Mouse (Mus musculus) kidney, postnatal 0 days (tissue): ENCODE measurements at regions not wholly inside any gene's neighbourhood (a gene's known extent, or its start where the extent isn't known, plus 50 kb on each side); places are given as distances from the start of the nearest gene placed in this dataset.

Experiments
- ATAC-seq: fragments of 200-750 bp; cut with Nextera tagmentation; replicated peaks from 2 replicates; pipeline ENCODE4 v1.8.0; 2017; ENCODE audit warnings: low read depth, moderate number of reproducible peaks, moderate TSS enrichment, moderate library complexity; ENCODE audit not compliant: low FRiP score
- DNase-seq: peaks from one replicate; pipeline ENCODE4 v3.0.0-alpha.2; 2016; ENCODE audit warnings: low spot score
- H3K27ac ChIP-seq: fragments of 300-500 bp; sonication (generic); 2 replicates; pipeline ENCODE4 v1.5.1; 2014; ENCODE audit warnings: mild to moderate bottlenecking
- H3K27me3 ChIP-seq: fragments of 300-500 bp; sonication (generic); 2 replicates; pipeline ENCODE4 v1.6.1; 2014; ENCODE audit warnings: low read length, mixed read lengths; ENCODE audit not compliant: insufficient read depth
- H3K36me3 ChIP-seq: fragments of 300-500 bp; sonication (generic); 2 replicates; pipeline ENCODE4 v1.6.1; 2014; ENCODE audit warnings: low read length, mixed read lengths; ENCODE audit not compliant: insufficient read depth
- H3K4me1 ChIP-seq: fragments of 300-500 bp; sonication (generic); replicated peaks from 2 replicates; pipeline ENCODE4 v1.6.1; 2014; ENCODE audit warnings: antibody characterized with exemption, low read length, mixed read lengths; ENCODE audit not compliant: insufficient read depth
- H3K4me2 ChIP-seq: fragments of 300-500 bp; sonication (generic); 2 replicates; pipeline ENCODE4 v1.6.1; 2014; ENCODE audit warnings: mild to moderate bottlenecking, low read length, moderate library complexity, mixed read lengths
- H3K4me3 ChIP-seq: fragments of 300-500 bp; sonication (generic); replicated peaks from 2 replicates; pipeline ENCODE4 v1.5.1; 2014; ENCODE audit warnings: low read depth, low read length
- H3K9ac ChIP-seq: fragments of 300-500 bp; sonication (generic); 2 replicates; pipeline ENCODE4 v1.6.1; 2014; ENCODE audit warnings: low read depth, low read length
- H3K9me3 ChIP-seq: fragments of 300-500 bp; sonication (generic); replicated peaks from 2 replicates; pipeline ENCODE4 v1.6.1; 2016; ENCODE audit warnings: low read length, inconsistent platforms, mixed read lengths
- CTCF ChIP-seq: IDR thresholded peaks from 2 replicates; pipeline ENCODE4 v1.5.1; 2016; ENCODE audit warnings: antibody characterized with exemption, low read depth, mild to moderate bottlenecking, moderate library complexity
- WGBS: fragments of 180-500 bp; shearing (Covaris S2); extraction: QIAGEN DNeasy Blood & Tissue Kit; methylation state at CpG from one replicate; pipeline ENCODE4 v1.1.7; 2014; 5-methylcytosine and 5-hydroxymethylcytosine counted together

DNA sequence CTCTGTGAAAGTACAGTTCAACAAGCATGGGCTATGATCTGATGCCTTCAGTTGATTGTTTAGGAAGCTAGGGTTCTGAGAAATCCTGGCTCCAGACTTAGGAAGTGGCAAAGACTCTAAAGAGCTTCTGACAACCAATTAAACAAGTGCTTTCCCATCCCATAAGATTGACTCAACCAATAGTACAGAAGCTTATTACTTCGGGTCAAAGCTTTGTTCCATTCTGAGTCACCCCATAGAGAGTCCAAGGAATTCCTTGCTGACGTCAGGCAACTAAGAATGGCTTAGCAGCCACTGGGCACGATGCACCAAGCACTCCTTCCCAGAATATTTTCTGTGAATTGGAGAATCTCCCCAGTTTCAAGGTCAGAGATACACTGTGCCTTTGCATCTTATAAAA, 59.0 kb upstream of the Ntm start:
- TF ChIP-seq CTCF, result no peak
- no peak for ATAC-seq

GRCm38 (mm10) chr9:30025275-30025674, 62.3 kb upstream of the Ntm start:
- no peak overlapping the region for H3K4me3 ChIP-seq
- no peaks in the 10 kb centered on the region for H3K27me3 ChIP-seq
- no peaks in the 10 kb centered on the region for H3K9me3 ChIP-seq
- H3K4me1 ChIP-seq, result no peaks in the 10 kb centered on the region
- H3K9ac ChIP-seq, result no peak overlapping the region
- TF ChIP-seq CTCF, result no peak
- DNase-seq (no peak), ATAC-seq (no peak)
- WGBS, result 44% methylated on average over 7 of the region's 7 CpGs
- H3K27ac ChIP-seq, result no peak overlapping the region
- H3K36me3 ChIP-seq, result no peaks in the 10 kb centered on the region
- no peak overlapping the region for H3K4me2 ChIP-seq

More for the DNA sequence above, 59.0 kb upstream of the Ntm start:
- Histone ChIP-seq H3K4me3 (no peak overlapping the region), H3K27me3 (no peaks in the 10 kb centered on the region), H3K9me3 (no peaks in the 10 kb centered on the region), H3K9ac (no peak overlapping the region), H3K4me1 (no peaks in the 10 kb centered on the region), H3K4me2 (no peak overlapping the region), H3K27ac (no peak overlapping the region), H3K36me3 (no peaks in the 10 kb centered on the region)
- 67% methylated on average over 3 of the region's 3 CpGs for WGBS
- DNase-seq, result no peak

DNA sequence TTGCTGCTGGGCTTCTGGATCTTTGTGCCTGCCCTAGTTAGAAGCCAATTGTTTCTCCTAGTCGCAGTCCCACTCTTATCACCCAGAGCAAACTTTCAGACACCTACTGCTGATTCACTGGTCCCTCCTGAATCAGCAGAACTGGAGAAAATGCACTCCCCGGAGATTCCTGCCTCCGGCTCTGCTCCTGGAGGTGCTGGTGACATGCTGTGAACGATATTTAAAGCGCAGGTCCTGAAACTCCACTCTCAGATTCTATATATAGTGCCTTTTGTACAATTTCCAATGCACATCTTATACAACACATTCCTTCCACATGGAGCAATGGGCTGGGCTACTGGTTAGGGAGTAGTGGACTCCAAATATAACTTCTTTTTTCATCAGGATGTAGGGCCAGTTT, 64.0 kb upstream of the Ntm start:
- WGBS, result 85% methylated on average over 5 of the region's 5 CpGs
- ATAC-seq, result no peak
- TF ChIP-seq CTCF, result no peak

DNA sequence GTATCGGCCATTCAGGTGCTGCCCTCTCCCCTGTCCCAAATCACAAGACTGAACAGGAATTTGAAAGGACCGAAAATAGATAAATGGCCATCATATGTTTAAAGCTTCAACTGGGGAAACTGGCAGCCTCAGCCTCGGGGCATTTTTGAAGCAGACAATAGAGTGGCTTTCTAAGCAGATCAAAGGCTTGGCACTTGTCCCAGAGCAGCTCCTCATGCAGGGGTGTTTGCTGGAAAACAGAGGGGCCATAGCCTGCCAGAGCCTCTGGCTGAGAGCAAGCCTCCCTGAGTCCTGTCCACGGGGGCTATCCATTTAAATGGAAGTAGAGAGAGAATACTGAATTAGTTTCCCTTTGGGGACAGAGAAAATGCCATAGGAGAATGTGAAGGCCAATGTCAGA, 77.5 kb upstream of the Ntm start:
- TF ChIP-seq CTCF, result no peak
- Histone ChIP-seq H3K27me3 (no peaks in the 10 kb centered on the region), H3K36me3 (no peaks in the 10 kb centered on the region), H3K4me3 (no peak overlapping the region), H3K27ac (no peak overlapping the region), H3K4me2 (no peak overlapping the region), H3K9ac (no peak overlapping the region), H3K9me3 (no peaks in the 10 kb centered on the region), H3K4me1 (no peaks in the 10 kb centered on the region)
- DNase-seq (no peak), ATAC-seq (no peak)
- 25% methylated on average over 4 of the region's 4 CpGs for WGBS

More for the DNA sequence above, 64.0 kb upstream of the Ntm start:
- Histone ChIP-seq H3K36me3 (no peaks in the 10 kb centered on the region), H3K4me1 (no peaks in the 10 kb centered on the region), H3K4me2 (no peak overlapping the region), H3K27me3 (no peaks in the 10 kb centered on the region), H3K9ac (no peak overlapping the region), H3K4me3 (no peak overlapping the region), H3K9me3 (no peaks in the 10 kb centered on the region), H3K27ac (no peak overlapping the region)
- DNase-seq, result no peak

GRCm38 (mm10) chr9:30064551-30064950, 101.6 kb upstream of the Ntm start:
- Histone ChIP-seq H3K36me3 (no peaks in the 10 kb centered on the region), H3K9me3 (no peaks in the 10 kb centered on the region), H3K27ac (no peak overlapping the region), H3K27me3 (no peaks in the 10 kb centered on the region), H3K4me2 (no peak overlapping the region), H3K4me1 (no peaks in the 10 kb centered on the region), H3K9ac (no peak overlapping the region), H3K4me3 (no peak overlapping the region)
- no peak for ATAC-seq
- TF ChIP-seq CTCF, result no peak
- DNase-seq, result no peak
- WGBS, result 75% methylated on average over 2 of the region's 2 CpGs

- H3K4me3 ChIP-seq, result no peak overlapping the region
- no peak overlapping the region for H3K27ac ChIP-seq
- H3K9ac ChIP-seq, result no peak overlapping the region
- H3K9me3 ChIP-seq, result no peaks in the 10 kb centered on the region
- no peaks in the 10 kb centered on the region for H3K4me1 ChIP-seq
- H3K4me2 ChIP-seq, result no peak overlapping the region
- H3K27me3 ChIP-seq, result no peaks in the 10 kb centered on the region
- 85% methylated on average over 7 of the region's 7 CpGs for WGBS
- DNase-seq (no peak), ATAC-seq (no peak)
- no peaks in the 10 kb centered on the region for H3K36me3 ChIP-seq
- no peak for TF ChIP-seq CTCF
Observed at GRCm38 (mm10) chr9:30067980-30068379, 105.0 kb upstream of the Ntm start.

GRCm38 (mm10) chr9:30075233-30075632, 112.3 kb upstream of the Ntm start:
- H3K27me3 ChIP-seq, result no peaks in the 10 kb centered on the region

More at GRCm38 (mm10) chr9:30075233-30075632, 112.3 kb upstream of the Ntm start:
- Histone ChIP-seq H3K9ac (no peak overlapping the region), H3K36me3 (no peaks in the 10 kb centered on the region), H3K4me2 (no peak overlapping the region), H3K4me1 (no peaks in the 10 kb centered on the region), H3K27ac (no peak overlapping the region), H3K4me3 (no peak overlapping the region), H3K9me3 (no peaks in the 10 kb centered on the region)
- TF ChIP-seq CTCF, result no peak
- WGBS, result 82% methylated on average over 3 of the region's 3 CpGs
- ATAC-seq, result no peak
- no peak for DNase-seq
